Mouse (Mus musculus) kidney, adult 11 months (tissue): ENCODE data around the gene Mrps24.

Experiments
- DNase-seq: peaks from one replicate; pipeline ENCODE4 v3.0.0; 2022

Mrps24 gene

DNA sequence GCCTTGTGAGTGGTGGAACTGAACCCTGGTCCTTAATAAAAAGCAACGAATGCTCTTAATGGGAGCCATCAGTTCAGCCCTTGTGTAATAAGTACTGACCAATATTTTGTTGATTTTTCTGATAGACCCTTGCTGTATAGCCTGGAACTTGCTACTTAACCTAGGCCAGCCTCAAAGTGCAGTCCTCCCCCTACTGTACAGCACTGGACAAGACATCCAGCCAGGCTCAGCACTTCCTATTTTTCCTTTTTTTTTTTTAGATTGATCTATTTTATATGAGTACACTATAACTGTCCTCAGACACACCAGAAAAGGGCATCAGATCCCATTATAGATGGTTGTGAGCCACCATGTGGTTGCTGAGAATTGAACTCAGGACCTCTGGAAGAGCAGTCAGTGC, 12.1 kb downstream of the Mrps24 start:
- DNase-seq = no peak

DNA sequence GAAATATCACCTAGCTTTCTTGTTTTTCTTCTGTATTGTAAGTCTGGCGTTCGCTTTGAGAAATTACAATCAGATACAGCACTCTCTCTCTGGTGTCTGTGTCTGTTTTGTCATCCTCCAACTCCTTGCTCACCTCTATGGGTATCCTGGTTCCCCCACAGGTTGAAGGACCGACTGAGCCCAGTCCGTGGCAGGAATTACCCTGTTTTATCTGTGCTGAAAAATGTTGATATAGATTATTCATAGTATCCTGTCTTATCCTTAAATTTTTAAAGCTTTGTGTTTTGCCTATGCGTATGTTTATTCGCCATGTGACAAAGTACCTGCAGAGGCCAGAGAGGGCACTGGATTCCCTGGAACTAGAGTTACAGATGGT, 12.5 kb downstream of the Mrps24 start:
- DNase-seq = no peak

DNA sequence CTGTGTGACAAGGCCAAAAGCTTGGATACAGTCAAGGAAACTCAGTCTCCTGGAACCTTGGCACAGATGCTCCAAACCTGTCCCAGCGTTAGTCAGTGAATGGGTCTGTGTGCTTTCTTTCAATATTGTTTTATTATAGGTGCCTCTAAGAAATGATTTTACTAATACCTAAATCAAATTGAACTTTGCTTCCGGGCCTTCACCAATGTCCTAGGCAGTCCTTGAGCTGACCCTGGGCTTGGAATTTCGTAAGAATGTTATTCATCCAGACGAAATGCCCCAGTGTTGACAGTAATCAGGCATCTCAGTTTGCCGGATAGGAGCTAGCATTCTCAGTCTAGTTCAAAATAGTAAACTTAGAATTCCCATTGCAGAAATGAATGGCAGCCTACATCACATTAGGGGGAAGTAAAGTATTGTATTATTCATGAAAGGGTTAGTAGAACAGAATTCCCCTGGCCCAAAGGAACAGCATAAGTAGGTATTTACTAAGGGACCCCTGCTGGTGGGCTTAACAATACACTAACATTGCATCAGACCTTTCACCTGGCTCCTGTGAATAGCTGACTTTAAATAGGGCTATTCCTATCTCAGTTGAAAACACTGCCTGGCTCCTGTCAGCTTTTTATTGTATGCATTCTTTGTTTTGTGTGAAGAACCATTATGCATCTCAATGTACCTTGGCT, 13.1 kb downstream of the Mrps24 start:
- DNase-seq = no peak

- no peak for DNase-seq
These were observed 13.7 kb downstream of the Mrps24 start for GRCm38 (mm10) chr11:5701821-5702220.

- DNase-seq = no peak
These were observed 14.2 kb downstream of the Mrps24 start for GRCm38 (mm10) chr11:5701300-5701699.

DNA sequence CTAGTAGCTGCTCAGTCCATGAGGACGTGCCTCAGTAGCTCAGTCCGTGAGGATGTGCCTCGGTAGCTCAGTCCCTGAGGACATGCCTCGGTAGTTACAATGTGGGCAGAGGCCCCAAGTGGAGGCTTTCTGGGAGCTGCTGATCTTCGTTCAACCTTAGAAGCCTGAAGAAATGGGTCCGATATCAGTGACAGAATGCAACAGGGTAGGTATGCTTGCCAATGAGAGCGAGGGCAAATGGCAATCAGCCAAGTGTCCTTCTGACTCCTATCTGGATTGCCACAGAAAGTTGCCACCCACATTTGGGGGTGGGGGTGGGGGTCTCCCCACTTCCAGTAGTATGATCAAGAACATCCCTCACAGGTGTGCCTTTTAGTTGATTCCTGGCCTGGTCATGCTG, 14.7 kb downstream of the Mrps24 start:
- DNase-seq = no peak

DNA sequence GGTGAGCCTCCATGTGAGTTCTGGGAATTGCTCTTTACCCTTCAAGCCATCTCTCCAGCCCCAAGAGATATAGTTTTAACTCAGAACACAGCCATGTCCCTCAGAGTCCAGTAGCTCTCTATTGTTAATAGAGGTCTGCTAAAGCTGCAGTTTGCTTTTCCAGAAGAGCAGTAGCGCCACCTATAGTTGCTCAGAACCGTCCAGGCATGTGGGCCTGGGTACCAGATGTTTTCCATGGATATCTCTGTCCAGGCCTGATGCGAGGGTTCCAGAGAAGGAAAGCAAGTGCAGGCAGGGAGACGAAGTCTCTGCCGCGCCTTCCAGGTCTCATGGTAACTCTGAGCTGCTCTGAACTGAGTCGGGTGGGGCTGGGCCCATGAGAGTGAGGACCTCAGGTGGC, 23.7 kb downstream of the Mrps24 start:
- no peak for DNase-seq

DNA sequence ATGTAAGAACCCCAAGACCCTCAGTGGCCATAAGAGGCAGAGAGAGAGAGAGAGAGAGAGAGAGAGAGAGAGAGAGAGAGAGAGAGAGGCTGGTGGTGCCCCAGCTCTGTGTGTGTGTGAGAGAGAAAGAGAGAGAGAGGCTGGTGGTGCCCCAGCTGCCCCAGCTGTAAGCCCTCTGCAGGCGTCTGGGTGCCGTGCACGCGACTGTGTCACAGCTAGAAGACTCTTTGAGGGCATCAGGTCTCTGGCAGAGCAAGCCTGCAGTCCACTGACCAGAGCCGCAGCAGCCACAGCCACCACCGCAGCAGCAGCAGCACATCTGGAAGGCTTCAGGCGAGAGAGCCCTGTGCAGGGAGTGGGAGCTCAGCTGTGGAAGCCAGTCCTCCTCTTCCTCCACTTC, 31.2 kb downstream of the Mrps24 start:
- no peak for DNase-seq

DNA sequence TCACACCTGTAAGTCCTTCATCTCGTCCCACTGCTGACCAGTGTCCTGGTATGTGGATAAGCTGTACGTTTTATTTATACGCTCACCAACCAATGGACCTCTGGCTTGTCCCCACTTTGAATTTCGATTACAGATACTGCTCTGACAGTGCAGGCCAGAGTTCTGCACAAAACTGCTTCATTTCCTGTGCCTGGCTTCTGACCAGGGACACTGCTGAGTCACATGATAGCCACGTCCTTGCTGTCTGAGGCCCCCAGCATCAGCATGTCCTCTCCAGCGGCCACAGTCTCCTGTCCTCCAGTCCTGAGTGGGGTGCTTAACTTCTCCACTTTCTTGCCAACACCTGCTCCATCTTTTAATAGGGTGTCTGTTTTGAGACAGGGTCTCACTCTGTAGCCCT, 32.9 kb downstream of the Mrps24 start:
- no peak for DNase-seq
